Mouse (Mus musculus): Measurements from ENCODE around the gene Stk11.

GRCm38 (mm10) chr10:80105460-80105859 lies 10.1 kb upstream of the Stk11 start, which contains the start of gene Sbno2:
- TF ChIP-seq CTCF (IDR thresholded peaks at IDR 0.05; ENCODE audit: low read depth, low read length), result no peak
- no peak for TF ChIP-seq GATA1 (IDR thresholded peaks at IDR 0.05; ENCODE audit: borderline replicate concordance, low read length)
- no peak for TF ChIP-seq GATA2 (IDR thresholded peaks at IDR 0.05; ENCODE audit: borderline replicate concordance, low read depth, low read length)
- no peak for TF ChIP-seq POLR2AphosphoS5 (IDR thresholded peaks at IDR 0.05; ENCODE audit: insufficient replicate concordance, low read depth, low read length)
- no peak for TF ChIP-seq TAL1 (conservative IDR thresholded peaks at IDR 0.05; ENCODE audit: low read depth, low read length)
